Mouse (Mus musculus): ENCODE results near the gene Trub1. TPM values are rescaled to one million over a fixed set of nuclear protein-coding genes. Genes with fewer than 3 reads are reported as not detected.

Trub1 gene
- 7.1 and 7.7 TPM in 2 replicates for polyA plus RNA-seq (2015; fragmentation: Nextera tagmentation; extraction: Ambion mirVana)

- 5% methylated on average over 26 of the region's 26 CpGs for WGBS
- peak; percentile 97 for ATAC-seq
- Histone ChIP-seq H3K4me2 (replicated peaks; ENCODE audit: low read depth) (peak within 1 kb of the TSS; percentile 76), H3K9me3 (ENCODE audit: control insufficient read depth) (no peaks in the 10 kb centered on the region), H3K4me3 (ENCODE audit: low read depth, low read length) (peak within 1 kb of the TSS; percentile 90), H3K27ac (ENCODE audit: low read depth, low read length) (no peak within 1 kb of the TSS), H3K36me3 (ENCODE audit: control insufficient read depth, insufficient read depth) (no peaks in the 10 kb centered on the region), H3K9ac (ENCODE audit: low read depth, low read length) (peak within 1 kb of the TSS; percentile 70), H3K4me1 (replicated peaks; ENCODE audit: control insufficient read depth, insufficient read depth, low read length) (0 out of 2 replicates have a peak, but pooled peaks cover 2% of the 10 kb centered on the region), H3K27me3 (replicated peaks; ENCODE audit: control insufficient read depth, insufficient read depth, low read length) (no peaks in the 10 kb centered on the region)
- no peak for TF ChIP-seq CTCF (IDR thresholded peaks at IDR 0.05; ENCODE audit: low read depth)
These were observed at the start of gene Trub1 for GRCm38 (mm10) chr19:57452492-57453217. Gene Trub1, plus strand, starts transcription at chr19:57452912.

- TF ChIP-seq CTCF (IDR thresholded peaks at IDR 0.05; ENCODE audit: low read depth): peak; percentile 86
- H3K4me2 ChIP-seq (replicated peaks; ENCODE audit: low read depth): peak overlapping the region; percentile 47
- H3K27ac ChIP-seq (ENCODE audit: low read depth, low read length): peak overlapping the region; percentile 88
- 9% methylated on average over 24 of the region's 24 CpGs for WGBS
- H3K9me3 ChIP-seq (ENCODE audit: control insufficient read depth): no peaks in the 10 kb centered on the region
- H3K4me1 ChIP-seq (replicated peaks; ENCODE audit: control insufficient read depth, insufficient read depth, low read length): peaks cover 12% of the 10 kb centered on the region; the same call in 1 of the 2 replicates
- H3K9ac ChIP-seq (ENCODE audit: low read depth, low read length): no peak overlapping the region
- ATAC-seq: peak; percentile 93
- H3K4me3 ChIP-seq (ENCODE audit: low read depth, low read length): peak overlapping the region; percentile 7; the same call in 1 of the 2 replicates
- H3K36me3 ChIP-seq (ENCODE audit: control insufficient read depth, insufficient read depth): no peaks in the 10 kb centered on the region
- H3K27me3 ChIP-seq (replicated peaks; ENCODE audit: control insufficient read depth, insufficient read depth, low read length): no peaks in the 10 kb centered on the region
These were observed 48.8 kb upstream of the Trub1 start for GRCm38 (mm10) chr19:57403700-57404501.

- H3K4me2 ChIP-seq (replicated peaks; ENCODE audit: low read depth): peak overlapping the region; percentile 47
- peak overlapping the region; percentile 7; the same call in 1 of the 2 replicates for H3K4me3 ChIP-seq (ENCODE audit: low read depth, low read length)
- H3K27ac ChIP-seq (ENCODE audit: low read depth, low read length): peak overlapping the region; percentile 35; the same call in 1 of the 2 replicates
These were observed 48.2 kb upstream of the Trub1 start for GRCm38 (mm10) chr19:57404502-57404848.

GRCm38 (mm10) chr19:57407947-57408346, 44.8 kb upstream of the Trub1 start:
- H3K27ac ChIP-seq (ENCODE audit: low read depth, low read length): no peak overlapping the region
- no peak overlapping the region for H3K4me3 ChIP-seq (ENCODE audit: low read depth, low read length)
- no peak overlapping the region for H3K9ac ChIP-seq (ENCODE audit: low read depth, low read length)
- H3K27me3 ChIP-seq (replicated peaks; ENCODE audit: control insufficient read depth, insufficient read depth, low read length): no peaks in the 10 kb centered on the region
- peaks cover 6% of the 10 kb centered on the region; the same call in 1 of the 2 replicates for H3K4me1 ChIP-seq (replicated peaks; ENCODE audit: control insufficient read depth, insufficient read depth, low read length)
- no peaks in the 10 kb centered on the region for H3K36me3 ChIP-seq (ENCODE audit: control insufficient read depth, insufficient read depth)
- no peaks in the 10 kb centered on the region for H3K9me3 ChIP-seq (ENCODE audit: control insufficient read depth)
- TF ChIP-seq CTCF (IDR thresholded peaks at IDR 0.05; ENCODE audit: low read depth): no peak
- WGBS: 100% methylated on average over 1 of the region's 1 CpGs
- ATAC-seq: no peak
- no peak overlapping the region for H3K4me2 ChIP-seq (replicated peaks; ENCODE audit: low read depth)

More at GRCm38 (mm10) chr19:57404502-57404848, 48.2 kb upstream of the Trub1 start:
- ATAC-seq: peak; percentile 5; the same call in 1 of the 2 replicates
- Histone ChIP-seq H3K4me1 (replicated peaks; ENCODE audit: control insufficient read depth, insufficient read depth, low read length) (peaks cover 12% of the 10 kb centered on the region; the same call in 1 of the 2 replicates), H3K36me3 (ENCODE audit: control insufficient read depth, insufficient read depth) (no peaks in the 10 kb centered on the region), H3K9me3 (ENCODE audit: control insufficient read depth) (no peaks in the 10 kb centered on the region), H3K27me3 (replicated peaks; ENCODE audit: control insufficient read depth, insufficient read depth, low read length) (no peaks in the 10 kb centered on the region), H3K9ac (ENCODE audit: low read depth, low read length) (no peak overlapping the region)
- TF ChIP-seq CTCF (IDR thresholded peaks at IDR 0.05; ENCODE audit: low read depth): no peak; the same call in 1 of the 2 replicates
- WGBS: 21% methylated on average over 9 of the region's 9 CpGs

GRCm38 (mm10) chr19:57411375-57412196, 41.1 kb upstream of the Trub1 start:
- H3K4me3 ChIP-seq (ENCODE audit: low read depth, low read length): no peak overlapping the region
- TF ChIP-seq CTCF (IDR thresholded peaks at IDR 0.05; ENCODE audit: low read depth): no peak
- no peaks in the 10 kb centered on the region for H3K27me3 ChIP-seq (replicated peaks; ENCODE audit: control insufficient read depth, insufficient read depth, low read length)
- 26% methylated on average over 29 of the region's 29 CpGs for WGBS
- no peaks in the 10 kb centered on the region for H3K9me3 ChIP-seq (ENCODE audit: control insufficient read depth)
- no peaks in the 10 kb centered on the region for H3K4me1 ChIP-seq (replicated peaks; ENCODE audit: control insufficient read depth, insufficient read depth, low read length)
- peak overlapping the region; percentile 58; the same call in 1 of the 2 replicates for H3K27ac ChIP-seq (ENCODE audit: low read depth, low read length)
- no peak overlapping the region for H3K9ac ChIP-seq (ENCODE audit: low read depth, low read length)
- H3K36me3 ChIP-seq (ENCODE audit: control insufficient read depth, insufficient read depth): no peaks in the 10 kb centered on the region
- H3K4me2 ChIP-seq (replicated peaks; ENCODE audit: low read depth): peak overlapping the region; percentile 45
- peak; percentile 53; the same call in 1 of the 2 replicates for ATAC-seq
